Mouse (Mus musculus) CH12.LX (cell line): ENCODE data around the gene Klhl35.

Experiments used
- CTCF ChIP-seq, 2 experiments: IDR thresholded peaks in 1 of 2; conservative IDR thresholded peaks in 1 of 2; 2 replicates each; pipeline ENCODE4 v1.5.1; 2011 to 2012; ENCODE audit warnings: low read depth in 2 of 2, low read length in 2 of 2, improper control_type of control experiment in 1 of 2, inconsistent platforms in 1 of 2, mild to moderate bottlenecking in 1 of 2, moderate library complexity in 1 of 2
- HCFC1 ChIP-seq: IDR thresholded peaks from 2 replicates; pipeline ENCODE4 v1.6.1; 2012; ENCODE audit warnings: low read depth, mild to moderate bottlenecking, inconsistent platforms, low read length, improper control_type of control experiment
- JUND ChIP-seq: conservative IDR thresholded peaks from 2 replicates; pipeline ENCODE4 v1.6.1; 2011; ENCODE audit warnings: low read depth, low read length, improper control_type of control experiment
- NELFE ChIP-seq: IDR thresholded peaks from 2 replicates; pipeline ENCODE4 v1.6.1; 2011; ENCODE audit warnings: low read depth, low read length, improper control_type of control experiment
- NRF1 ChIP-seq: IDR thresholded peaks from 2 replicates; pipeline ENCODE4 v1.6.1; 2014; ENCODE audit warnings: low read depth, mild to moderate bottlenecking, inconsistent platforms, low read length, improper control_type of control experiment, moderate library complexity
- POLR2A ChIP-seq: IDR thresholded peaks from 2 replicates; pipeline ENCODE4 v1.6.1; 2011; ENCODE audit warnings: low read depth, mild to moderate bottlenecking, improper control_type of control experiment, low read length
- RAD21 ChIP-seq: IDR thresholded peaks from 2 replicates; pipeline ENCODE4 v1.6.1; 2011; ENCODE audit warnings: low read depth, mild to moderate bottlenecking, low read length, improper control_type of control experiment, moderate library complexity
- RCOR1 ChIP-seq: conservative IDR thresholded peaks from 2 replicates; pipeline ENCODE4 v1.6.1; 2012; ENCODE audit warnings: low read depth, mild to moderate bottlenecking, inconsistent platforms, low read length, improper control_type of control experiment
- UBTF ChIP-seq: IDR thresholded peaks from 2 replicates; pipeline ENCODE4 v1.6.1; 2012; ENCODE audit warnings: low read depth, mild to moderate bottlenecking, inconsistent platforms, low read length, improper control_type of control experiment, moderate library complexity

DNA sequence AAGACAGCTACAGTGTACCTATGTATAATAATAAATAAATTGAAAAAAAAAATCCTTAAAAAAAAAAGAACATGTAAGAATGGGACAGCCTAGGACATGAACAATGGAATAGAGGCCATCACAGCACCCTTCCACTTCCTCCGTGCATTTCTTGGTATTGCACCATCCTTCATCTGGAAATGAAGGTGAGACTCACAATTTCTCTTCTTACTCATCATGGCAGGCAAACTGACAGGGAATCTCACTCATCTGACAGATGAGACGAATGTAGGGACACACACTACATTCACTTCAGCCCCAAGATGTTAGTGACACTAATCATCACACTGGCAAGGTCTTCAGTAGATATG is 9.7 kb downstream of the Klhl35 start:
- TF ChIP-seq CTCF (conservative IDR thresholded peaks at IDR 0.05 in 1 of 2, IDR thresholded peaks at IDR 0.05 in 1 of 2; ENCODE audit: low read depth in 2 of 2, low read length in 2 of 2) (no peak), JUND (no peak), RAD21 (no peak), NELFE (no peak), NRF1 (no peak), RCOR1 (no peak), POLR2A (no peak), HCFC1 (no peak), UBTF (no peak)
